Mouse (Mus musculus) left cerebral cortex, adult 9 months (tissue): ENCODE results near the gene Vasp.

Experiments used
- DNase-seq, 2 experiments: peaks; one replicate each; pipeline ENCODE4 v3.0.0; 2022; ENCODE audit warnings: low spot score in 2 of 2

Vasp gene

GRCm38 (mm10) chr7:19236411-19236810 lies 35.2 kb downstream of the Vasp start:
- DNase-seq = no peak

GRCm38 (mm10) chr7:19235092-19235671 lies 36.4 kb downstream of the Vasp start:
- no peak for DNase-seq

- DNase-seq = no peak
Observed at GRCm38 (mm10) chr7:19234652-19235051, 37.0 kb downstream of the Vasp start.

DNA sequence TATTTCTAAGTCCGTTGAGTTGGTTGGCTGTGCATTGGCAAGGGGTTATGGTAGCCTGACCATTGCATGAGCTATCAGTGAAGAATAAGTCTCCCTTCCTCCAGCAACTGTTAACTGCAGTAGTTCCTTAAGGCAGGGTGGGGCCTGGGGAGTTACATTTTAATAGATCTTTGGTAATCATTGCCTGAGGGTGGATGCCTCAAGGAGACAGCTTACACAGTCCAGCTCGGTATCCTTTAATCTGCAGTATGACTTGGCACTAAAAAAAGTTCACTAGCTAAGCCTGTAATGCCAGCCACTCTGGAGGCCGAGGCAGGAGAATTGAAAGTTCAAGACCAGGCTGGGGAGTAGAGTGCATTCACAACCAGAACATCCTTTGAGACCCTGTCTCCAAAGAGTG lies 39.8 kb downstream of the Vasp start:
- DNase-seq = no peak

GRCm38 (mm10) chr7:19230899-19231298 lies 40.7 kb downstream of the Vasp start:
- DNase-seq = no peak

GRCm38 (mm10) chr7:19230041-19230580 lies 41.5 kb downstream of the Vasp start:
- no peak for DNase-seq

DNA sequence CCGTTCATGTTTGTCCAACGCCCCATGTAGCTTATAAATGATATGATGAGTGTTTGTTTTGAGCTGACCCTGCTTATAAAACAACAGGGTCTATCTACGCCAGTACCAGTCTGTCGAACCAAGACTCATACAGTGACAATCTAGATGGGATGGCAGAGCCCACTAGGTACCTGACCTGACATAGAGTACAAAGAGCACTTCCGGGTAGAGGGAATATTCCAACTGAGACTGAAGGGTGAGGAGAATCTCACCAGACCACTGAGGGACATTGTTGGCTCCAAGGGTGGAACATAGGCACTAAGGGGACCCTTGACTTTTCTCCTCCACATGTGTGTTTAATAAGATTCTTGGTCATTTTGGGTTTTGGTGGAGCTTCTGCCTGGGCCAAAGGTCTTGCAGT lies 42.2 kb downstream of the Vasp start:
- no peak for DNase-seq

- DNase-seq = no peak
Observed at GRCm38 (mm10) chr7:19228793-19229148, 42.8 kb downstream of the Vasp start.

DNA sequence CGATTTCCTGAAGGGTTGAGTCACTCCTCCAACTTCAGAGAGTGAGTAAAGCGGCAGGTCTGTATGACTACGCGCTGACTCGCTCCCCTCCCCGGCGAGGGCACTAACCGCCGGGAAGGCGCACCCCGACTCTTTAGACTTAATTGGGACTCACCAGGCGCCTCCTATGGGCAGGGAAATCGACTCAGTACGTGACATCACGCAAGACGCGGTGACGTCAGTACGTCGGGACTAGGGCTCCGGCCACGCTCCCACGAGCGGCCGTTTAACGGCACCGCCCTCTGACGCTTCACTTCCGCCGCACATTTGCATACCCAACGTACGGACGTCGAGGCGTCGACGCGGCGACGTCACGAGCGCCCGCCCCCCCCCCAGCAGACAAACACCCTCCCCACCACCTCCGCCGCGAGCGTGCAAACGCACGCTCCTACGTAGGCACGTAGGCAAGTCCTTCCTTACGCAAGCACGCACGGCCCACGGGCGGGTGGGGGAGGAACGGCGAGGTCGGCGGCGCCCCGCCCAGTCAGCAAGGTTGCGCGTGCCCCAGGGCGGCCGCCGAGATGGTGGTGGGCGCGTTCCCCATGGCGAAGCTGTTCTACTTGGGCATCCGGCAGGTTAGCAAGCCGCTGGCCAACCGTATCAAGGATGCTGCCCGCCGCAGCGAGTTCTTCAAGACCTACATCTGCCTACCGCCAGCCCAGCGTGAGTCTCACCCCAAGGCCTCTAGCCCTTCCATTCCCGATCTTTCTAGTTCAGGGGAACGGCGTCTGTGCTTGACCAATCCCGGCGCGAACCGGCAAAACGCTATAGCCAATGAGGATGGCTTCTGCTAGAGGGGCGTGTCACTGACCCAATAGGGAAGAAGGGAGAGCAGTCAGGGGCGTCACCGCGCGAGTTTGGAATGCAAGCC lies 43.5 kb downstream of the Vasp start, which contains the start of gene Opa3:
Opa3 (plus strand) TSS at position 452 of the 910 bp plus-strand sequence.
- DNase-seq = peak; percentile 99 to 100

DNA sequence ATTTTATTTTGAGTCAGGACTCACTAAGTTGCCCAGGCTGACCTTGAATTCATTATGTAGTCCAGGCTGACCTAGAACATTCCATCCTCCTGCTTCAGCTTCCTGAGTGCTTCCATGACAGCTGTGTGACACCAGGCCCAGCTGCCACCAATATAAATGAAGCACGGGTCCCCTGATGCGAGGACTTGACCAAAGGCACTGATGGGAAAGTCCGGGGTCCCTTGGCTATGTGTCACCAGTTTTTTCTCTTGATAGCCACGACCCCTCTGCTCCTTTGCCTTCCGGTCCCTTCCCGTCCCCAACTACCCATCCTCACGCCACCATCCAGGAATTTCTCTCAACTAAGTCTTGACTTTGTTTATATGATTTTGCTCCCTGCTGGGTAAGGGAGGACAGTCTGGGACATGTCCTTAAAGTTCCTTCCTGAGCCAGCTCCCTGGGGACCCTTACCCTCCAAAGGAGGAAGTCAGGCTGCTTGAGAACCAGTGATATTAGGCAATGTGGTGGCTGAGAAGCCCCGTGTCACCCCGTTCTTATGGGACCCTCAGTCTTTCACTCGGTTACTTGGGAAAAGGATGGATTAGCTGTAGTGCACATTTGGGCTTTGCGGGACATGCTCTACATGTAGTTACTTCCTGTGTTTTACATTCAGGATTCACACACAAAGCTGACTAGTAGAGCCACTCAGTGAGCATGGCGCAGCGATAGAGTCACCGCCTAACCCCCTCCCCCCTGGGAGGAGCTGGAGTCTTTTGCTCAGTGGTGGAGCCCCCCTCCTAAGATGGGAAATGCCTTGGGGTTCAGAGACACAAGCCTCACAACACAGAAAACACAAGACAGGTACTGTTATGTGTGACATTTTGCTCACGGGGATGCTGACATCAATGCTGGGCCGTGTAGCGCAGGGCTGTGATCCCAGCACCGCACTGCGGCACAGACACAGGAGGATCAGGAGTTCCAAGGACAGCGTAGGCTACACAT lies 44.5 kb downstream of the Vasp start:
- DNase-seq = peak in 1 of 2 experiments; percentile 52

DNA sequence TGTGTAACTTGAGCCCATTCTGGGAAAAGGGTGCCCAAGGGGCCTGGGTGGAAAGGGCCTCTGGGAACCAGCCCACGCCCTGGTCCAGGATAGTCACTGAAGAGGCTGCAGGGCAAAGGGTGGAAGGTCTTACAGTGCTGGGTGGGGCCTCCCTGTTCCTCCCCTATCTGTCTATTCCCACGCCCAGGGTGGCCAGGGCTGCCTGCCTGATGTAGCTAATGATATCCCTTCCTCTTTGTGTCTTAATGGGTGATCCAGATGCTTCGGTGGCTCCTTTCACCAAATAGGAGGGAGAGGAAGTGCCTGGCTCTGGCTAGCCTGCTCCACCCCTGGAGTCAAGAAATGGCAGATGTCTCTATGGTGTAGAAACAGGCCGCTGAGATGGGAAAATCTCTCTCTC lies 46.7 kb downstream of the Vasp start:
- no peak for DNase-seq

GRCm38 (mm10) chr7:19222875-19223274 lies 48.7 kb downstream of the Vasp start:
- no peak for DNase-seq

GRCm38 (mm10) chr7:19222189-19222588 lies 49.4 kb downstream of the Vasp start:
- DNase-seq = no peak

- no peak for DNase-seq
Observed at GRCm38 (mm10) chr7:19220061-19220460, 51.6 kb downstream of the Vasp start.

DNA sequence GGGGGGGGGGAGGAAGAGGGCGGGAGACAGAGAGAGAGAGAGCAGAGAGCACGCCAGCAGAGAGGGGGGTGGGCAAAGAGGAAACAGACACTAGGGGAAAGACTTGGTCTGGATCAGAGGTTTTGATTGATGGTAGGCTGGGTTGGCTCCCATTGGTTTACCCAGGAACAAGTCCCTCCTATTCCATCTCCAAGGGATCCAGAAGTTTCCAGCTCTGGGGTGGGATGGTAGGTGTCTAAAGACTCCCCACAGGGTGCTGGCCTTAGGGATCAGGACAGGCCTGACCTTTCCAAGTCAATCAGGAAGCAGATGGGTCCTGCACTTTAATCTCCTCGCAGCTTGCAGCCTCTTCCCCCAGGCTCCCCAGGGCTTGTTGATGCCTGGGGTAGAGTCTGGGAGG lies 53.7 kb downstream of the Vasp start:
- DNase-seq = no peak

DNA sequence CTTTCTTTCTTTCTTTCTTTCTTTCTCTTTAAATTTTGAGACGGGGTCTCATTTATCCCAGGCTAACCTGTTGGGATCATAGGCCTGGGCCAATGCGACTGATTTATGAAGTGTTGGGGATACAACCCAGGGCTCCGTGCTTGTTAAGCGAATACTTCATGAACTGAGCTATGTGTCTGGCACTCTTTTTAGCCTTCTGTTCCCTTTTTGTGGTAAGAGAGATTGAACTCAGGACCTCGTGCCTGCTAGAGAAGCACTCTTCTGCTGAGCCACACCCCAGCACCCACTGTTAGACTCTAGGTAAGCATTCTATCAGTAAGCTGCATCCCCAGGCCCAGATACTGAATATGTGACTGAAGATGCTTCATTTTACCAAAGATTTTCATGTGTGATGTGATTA lies 54.1 kb downstream of the Vasp start:
- DNase-seq = no peak

DNA sequence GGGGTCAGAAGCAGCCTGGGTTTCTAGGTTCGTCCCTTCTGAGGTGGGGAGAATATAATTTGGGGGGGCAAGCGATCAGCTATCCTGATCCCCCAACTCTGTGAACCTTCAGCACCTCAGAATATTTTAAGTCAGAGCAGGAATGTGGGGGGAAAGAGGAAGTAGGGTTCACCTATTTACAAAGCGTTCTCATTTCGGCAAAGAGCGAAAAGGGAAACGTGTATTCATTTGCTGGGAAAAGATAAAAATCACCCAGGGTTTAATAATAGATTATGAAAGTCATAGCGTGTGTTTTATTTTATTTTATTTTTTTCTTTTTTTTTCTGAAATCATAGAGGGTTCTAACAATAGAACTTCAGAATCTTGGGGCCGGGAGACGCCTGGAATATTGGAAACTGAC lies 56.7 kb downstream of the Vasp start:
- no peak for DNase-seq

- DNase-seq = no peak
Observed at GRCm38 (mm10) chr7:19214369-19214768, 57.2 kb downstream of the Vasp start.

DNA sequence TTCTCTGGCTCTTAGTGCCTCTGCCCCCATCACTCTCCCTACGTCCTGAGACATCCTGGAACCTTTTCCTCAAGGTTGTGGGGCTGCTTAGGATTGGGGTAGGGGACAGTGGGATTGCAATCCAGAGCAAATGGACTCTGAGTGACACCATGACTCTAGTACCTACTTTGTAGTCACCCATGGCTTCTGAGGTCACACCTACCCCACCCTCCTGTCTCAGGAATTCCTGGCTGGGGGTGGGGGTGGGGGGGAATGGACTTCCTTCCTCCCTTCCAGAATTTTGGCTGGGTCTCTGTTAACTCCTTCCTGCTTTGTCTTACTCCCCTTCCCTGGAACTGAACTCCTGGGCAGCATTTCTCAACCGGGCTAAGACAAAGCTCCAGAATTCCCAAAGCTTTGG lies 58.2 kb downstream of the Vasp start:
- DNase-seq = no peak

- DNase-seq = no peak
Observed at GRCm38 (mm10) chr7:19211996-19212755, 59.4 kb downstream of the Vasp start, which contains the start of gene Gpr4. Gene Gpr4, plus strand, starts transcription at chr7:19212538.
